Mouse (Mus musculus): ENCODE data around the gene Cpe. TPM values are rescaled to one million over a fixed set of nuclear protein-coding genes. Genes with fewer than 3 reads are reported as not detected.

Cpe gene
- total and polyA plus RNA-seq, 3 experiments: 0.13 TPM; not detected in 2

GRCm38 (mm10) chr8:64639676-64640075 lies 53.2 kb downstream of the Cpe start:
- dilution Hi-C loops (cut with MboI; ENCODE audit: extremely low pct_ligation_motif_present, extremely low pct_unique_long_range_greater_than_20kb, low sequenced_read_pairs) (no loop called here), in situ Hi-C loops (cut with MboI; ENCODE audit: low pct_ligation_motif_present, low pct_unique_long_range_greater_than_20kb, low sequenced_read_pairs) (no loop called here)
- no peak overlapping the region for H3K4me3 ChIP-seq (replicated peaks in 1 of 3; ENCODE audit: low read depth in 2 of 3, low read length in 2 of 3, poor library complexity in 1 of 3)
- H3K9me3 ChIP-seq (replicated peaks; ENCODE audit: low read length): no peaks in the 10 kb centered on the region
- H3K4me1 ChIP-seq (ENCODE audit: control insufficient read depth in 1 of 2, insufficient read depth in 2 of 2): no peaks in the 10 kb centered on the region
- no peaks in the 10 kb centered on the region for H3K79me2 ChIP-seq (replicated peaks; ENCODE audit: control insufficient read depth, extremely low read depth, insufficient read depth, poor library complexity, severe bottlenecking)
- no peaks in the 10 kb centered on the region for H3K27me3 ChIP-seq (replicated peaks)
- H3K4me2 ChIP-seq (ENCODE audit: insufficient read depth, low read depth, poor library complexity, severe bottlenecking): no peak overlapping the region
- H3K9ac ChIP-seq (ENCODE audit: insufficient read depth, low read depth): no peak overlapping the region
- no peaks in the 10 kb centered on the region for H3K36me3 ChIP-seq (replicated peaks in 1 of 2; ENCODE audit: control insufficient read depth in 1 of 2, insufficient read depth in 1 of 2, low read length in 1 of 2)
- DNase-seq (ENCODE audit: extremely low read depth): no peak
- TF ChIP-seq NELFE (IDR thresholded peaks at IDR 0.05; ENCODE audit: low read depth, low read length) (no peak), KAT2A (IDR thresholded peaks at IDR 0.05; ENCODE audit: insufficient replicate concordance, low read length) (no peak), MAZ (IDR thresholded peaks at IDR 0.05; ENCODE audit: low read depth, low read length) (no peak), MAFK (IDR thresholded peaks at IDR 0.05; ENCODE audit: insufficient replicate concordance, low read length) (no peak), TCF12 (IDR thresholded peaks at IDR 0.05; ENCODE audit: low read depth, low read length) (no peak), MXI1 (IDR thresholded peaks at IDR 0.05; ENCODE audit: low read depth, low read length) (no peak), POLR2AphosphoS2 (IDR thresholded peaks at IDR 0.05; ENCODE audit: low read depth, low read length) (no peak), SIN3A (IDR thresholded peaks at IDR 0.05; ENCODE audit: low read length) (no peak), USF1 (IDR thresholded peaks at IDR 0.05; ENCODE audit: low read depth, low read length) (no peak), ZKSCAN1 (IDR thresholded peaks at IDR 0.05; ENCODE audit: borderline replicate concordance, low read depth, low read length) (no peak), NRF1 (IDR thresholded peaks at IDR 0.05; ENCODE audit: low read depth, low read length) (no peak), UBTF (IDR thresholded peaks at IDR 0.05; ENCODE audit: low read depth, low read length) (no peak), BHLHE40 (IDR thresholded peaks at IDR 0.05; ENCODE audit: low read depth, low read length) (no peak), ETS1 (conservative IDR thresholded peaks at IDR 0.05; ENCODE audit: low read depth, low read length) (no peak), MAX (IDR thresholded peaks at IDR 0.05; ENCODE audit: low read length) (no peak), TBP (conservative IDR thresholded peaks at IDR 0.05; ENCODE audit: low read depth, low read length) (no peak), E2F4 (IDR thresholded peaks at IDR 0.05; ENCODE audit: insufficient replicate concordance, low read depth, low read length) (no peak), ZNF384 (IDR thresholded peaks at IDR 0.05; ENCODE audit: low read depth, low read length) (no peak), JUND (conservative IDR thresholded peaks at IDR 0.05; ENCODE audit: low read depth, low read length) (no peak), USF2 (conservative IDR thresholded peaks at IDR 0.05; ENCODE audit: low read depth, low read length) (no peak)
- H3K27ac ChIP-seq (ENCODE audit: insufficient read depth, low read depth): no peak overlapping the region

GRCm38 (mm10) chr8:64634901-64635300 lies 58.0 kb downstream of the Cpe start:
- H3K27ac ChIP-seq (ENCODE audit: insufficient read depth, low read depth): no peak overlapping the region
- no peak overlapping the region for H3K9ac ChIP-seq (ENCODE audit: insufficient read depth, low read depth)
- DNase-seq (ENCODE audit: extremely low read depth): no peak
- H3K4me3 ChIP-seq (replicated peaks in 1 of 3; ENCODE audit: low read depth in 2 of 3, low read length in 2 of 3, poor library complexity in 1 of 3): no peak overlapping the region
- dilution Hi-C loops (cut with MboI; ENCODE audit: extremely low pct_ligation_motif_present, extremely low pct_unique_long_range_greater_than_20kb, low sequenced_read_pairs) (no loop called here), in situ Hi-C loops (cut with MboI; ENCODE audit: low pct_ligation_motif_present, low pct_unique_long_range_greater_than_20kb, low sequenced_read_pairs) (no loop called here)
- H3K27me3 ChIP-seq (replicated peaks): no peaks in the 10 kb centered on the region
- H3K4me2 ChIP-seq (ENCODE audit: insufficient read depth, low read depth, poor library complexity, severe bottlenecking): no peak overlapping the region
- no peaks in the 10 kb centered on the region for H3K36me3 ChIP-seq (replicated peaks in 1 of 2; ENCODE audit: control insufficient read depth in 1 of 2, insufficient read depth in 1 of 2, low read length in 1 of 2)
- TF ChIP-seq MXI1 (IDR thresholded peaks at IDR 0.05; ENCODE audit: low read depth, low read length) (no peak), HCFC1 (IDR thresholded peaks at IDR 0.05; ENCODE audit: low read depth, low read length) (no peak), CHD2 (IDR thresholded peaks at IDR 0.05; ENCODE audit: low read length) (no peak), JUN (IDR thresholded peaks at IDR 0.05; ENCODE audit: insufficient read depth, low read depth, low read length) (no peak), SMC3 (IDR thresholded peaks at IDR 0.05; ENCODE audit: low read depth, low read length) (no peak), E2F4 (IDR thresholded peaks at IDR 0.05; ENCODE audit: insufficient replicate concordance, low read depth, low read length) (no peak), TCF12 (IDR thresholded peaks at IDR 0.05; ENCODE audit: low read depth, low read length) (no peak), SIN3A (IDR thresholded peaks at IDR 0.05; ENCODE audit: low read length) (no peak), IRF4 (IDR thresholded peaks at IDR 0.05; ENCODE audit: low read depth, low read length) (no peak), RAD21 (IDR thresholded peaks at IDR 0.05; ENCODE audit: low read depth, low read length) (no peak), ELF1 (IDR thresholded peaks at IDR 0.05; ENCODE audit: low read depth, low read length) (no peak), ZNF384 (IDR thresholded peaks at IDR 0.05; ENCODE audit: low read depth, low read length) (no peak), MAZ (IDR thresholded peaks at IDR 0.05; ENCODE audit: low read depth, low read length) (no peak), POLR2A (IDR thresholded peaks at IDR 0.05; ENCODE audit: low read depth, low read length) (no peak), ZC3H11A (IDR thresholded peaks at IDR 0.05; ENCODE audit: low read depth, low read length) (no peak), PAX5 (IDR thresholded peaks at IDR 0.05; ENCODE audit: low read length) (no peak), ZKSCAN1 (IDR thresholded peaks at IDR 0.05; ENCODE audit: borderline replicate concordance, low read depth, low read length) (no peak), USF1 (IDR thresholded peaks at IDR 0.05; ENCODE audit: low read depth, low read length) (no peak), EP300 (IDR thresholded peaks at IDR 0.05; ENCODE audit: low read length) (no peak)
- no peaks in the 10 kb centered on the region for H3K9me3 ChIP-seq (replicated peaks; ENCODE audit: low read length)
- no peaks in the 10 kb centered on the region for H3K79me2 ChIP-seq (replicated peaks; ENCODE audit: control insufficient read depth, extremely low read depth, insufficient read depth, poor library complexity, severe bottlenecking)
- H3K4me1 ChIP-seq (ENCODE audit: control insufficient read depth in 1 of 2, insufficient read depth in 2 of 2): no peaks in the 10 kb centered on the region

All from CH12.LX (cell line).